Mouse (Mus musculus) limb, embryonic 12.5 days (tissue): ENCODE results near the gene Emilin2. TPM values are rescaled to one million over a fixed set of nuclear protein-coding genes. Genes with fewer than 3 reads are reported as not detected.

Experiments used
- ATAC-seq: fragments of 200-750 bp; cut with Nextera tagmentation; 2 replicates; pipeline ENCODE4 v1.8.0; 2017; ENCODE audit warnings: low read depth, moderate TSS enrichment; ENCODE audit not compliant: insufficient number of reproducible peaks, insufficient read depth, low FRiP score, low TSS enrichment
- H3K27ac ChIP-seq: fragments of 300-500 bp; sonication (generic); 2 replicates; pipeline ENCODE4 v1.5.1; 2016; ENCODE audit warnings: mild to moderate bottlenecking, moderate library complexity
- H3K27me3 ChIP-seq: fragments of 300-500 bp; sonication (generic); 2 replicates; pipeline ENCODE4 v1.6.1; 2016; ENCODE audit warnings: mild to moderate bottlenecking, moderate library complexity
- H3K36me3 ChIP-seq: fragments of 300-500 bp; sonication (generic); 2 replicates; pipeline ENCODE4 v1.6.1; 2016; ENCODE audit warnings: mild to moderate bottlenecking, moderate library complexity
- H3K4me1 ChIP-seq: fragments of 300-500 bp; sonication (generic); replicated peaks from 2 replicates; pipeline ENCODE4 v1.6.1; 2016
- H3K4me2 ChIP-seq: fragments of 300-500 bp; sonication (generic); 2 replicates; pipeline ENCODE4 v1.6.1; 2016; ENCODE audit warnings: mild to moderate bottlenecking, moderate library complexity
- H3K4me3 ChIP-seq: fragments of 300-500 bp; sonication (generic); replicated peaks from 2 replicates; pipeline ENCODE4 v1.5.1; 2016; ENCODE audit warnings: mild to moderate bottlenecking
- H3K9ac ChIP-seq: fragments of 300-500 bp; sonication (generic); replicated peaks from 2 replicates; pipeline ENCODE4 v1.6.1; 2016; ENCODE audit warnings: mild to moderate bottlenecking, moderate library complexity
- H3K9me3 ChIP-seq: fragments of 300-500 bp; sonication (generic); 2 replicates; pipeline ENCODE4 v1.6.1; 2016; ENCODE audit warnings: mild to moderate bottlenecking, moderate library complexity
- WGBS: fragments of 180-500 bp; shearing (Covaris S2); methylation state at CpG from one replicate; pipeline ENCODE4 v1.1.7; 2016; 5-methylcytosine and 5-hydroxymethylcytosine counted together
- polyA plus RNA-seq: library from polyadenylated mRNA; unstranded; fragments of >200 nt; fragmentation: Nextera tagmentation; extraction: Ambion mirVana; gene quantifications from 2 replicates; pipeline ENCODE4 v1.2.1, GENCODE M21; 2016

Gene Emilin2
- polyA plus RNA-seq, 1 experiment from 2014 or later = 22.9 TPM

DNA sequence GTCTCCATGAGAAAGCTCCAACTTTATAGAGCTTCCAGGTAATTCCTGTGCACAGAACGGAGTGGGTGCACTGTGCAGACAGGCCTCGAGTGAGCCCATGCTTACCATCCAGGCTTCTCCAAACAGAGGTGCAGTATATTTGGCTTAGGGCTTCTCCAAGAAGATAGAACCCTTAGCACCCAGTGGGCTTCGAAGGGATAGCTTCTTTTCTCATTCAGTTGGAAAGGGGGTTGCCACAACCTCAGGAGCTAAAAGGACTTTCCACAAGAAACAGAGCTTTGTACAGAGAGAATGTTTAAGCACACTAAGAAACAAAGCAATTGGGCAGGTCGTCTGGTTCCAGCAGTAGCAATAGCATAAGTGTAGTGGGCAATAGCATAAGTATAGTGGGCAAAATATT is 2.5 kb upstream of the Emilin2 start:
- 76% methylated on average over 4 of the region's 4 CpGs for WGBS
- no peak for ATAC-seq
- H3K27me3 ChIP-seq = peaks cover 17% of the 10 kb centered on the region
- no peaks in the 10 kb centered on the region for H3K9me3 ChIP-seq
- H3K4me3 ChIP-seq = no peak overlapping the region
- H3K27ac ChIP-seq = no peak overlapping the region
- no peak overlapping the region for H3K4me2 ChIP-seq
- H3K36me3 ChIP-seq = no peaks in the 10 kb centered on the region
- H3K9ac ChIP-seq = no peak overlapping the region
- H3K4me1 ChIP-seq = peaks cover 9% of the 10 kb centered on the region

DNA sequence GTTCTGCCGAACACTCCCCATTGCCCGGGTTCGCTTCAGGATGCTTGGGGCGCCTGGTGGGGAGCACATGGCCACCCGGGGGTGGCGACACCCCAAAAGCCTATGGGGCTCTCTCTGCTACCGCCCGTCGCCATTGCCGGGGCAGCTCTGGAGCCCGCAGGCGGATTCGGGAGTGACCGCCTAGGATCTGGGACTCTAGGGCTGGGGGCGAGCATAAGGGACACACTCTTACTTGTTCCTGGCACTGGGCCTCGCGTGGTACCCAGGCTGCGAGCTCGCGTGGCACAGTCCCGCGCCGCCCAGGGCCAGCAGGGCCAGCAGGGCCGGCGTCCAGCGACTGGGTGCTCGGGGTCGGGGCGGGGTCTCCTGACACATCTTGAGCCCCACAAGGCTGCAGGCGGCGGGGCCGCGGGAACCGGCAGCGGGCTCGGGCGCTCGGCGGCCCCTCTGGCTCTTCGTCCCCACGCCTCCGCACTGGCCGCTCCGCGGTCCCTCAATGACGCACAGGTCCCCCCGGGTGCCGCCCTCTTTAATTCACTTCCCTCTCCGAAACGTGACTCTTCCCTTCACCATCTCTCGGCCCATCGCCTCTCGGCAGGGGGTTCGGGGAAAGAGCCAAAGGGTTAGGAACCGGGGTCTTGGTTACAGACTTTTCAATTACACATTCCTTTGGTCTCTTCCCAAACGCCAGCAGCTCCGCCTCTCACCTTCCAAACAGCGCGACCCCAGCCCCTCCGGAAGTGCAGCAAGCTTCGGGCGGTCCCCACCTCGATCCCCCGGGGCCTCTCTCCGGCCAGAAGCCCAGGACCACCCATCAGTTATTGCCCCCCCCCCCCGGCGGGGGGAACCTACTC is 1.1 kb downstream of the Emilin2 start:
- Histone ChIP-seq H3K9me3 (no peaks in the 10 kb centered on the region), H3K4me1 (peaks cover 13% of the 10 kb centered on the region), H3K9ac (peak overlapping the region; percentile 78), H3K27ac (peak overlapping the region; percentile 73), H3K4me2 (peak overlapping the region; percentile 98), H3K27me3 (peaks cover 20% of the 10 kb centered on the region), H3K4me3 (peak overlapping the region; percentile 60), H3K36me3 (no peaks in the 10 kb centered on the region)
- ATAC-seq = peak; percentile 48; the same call in 1 of the 2 replicates
- WGBS = 1% methylated on average over 66 of the region's 67 CpGs

DNA sequence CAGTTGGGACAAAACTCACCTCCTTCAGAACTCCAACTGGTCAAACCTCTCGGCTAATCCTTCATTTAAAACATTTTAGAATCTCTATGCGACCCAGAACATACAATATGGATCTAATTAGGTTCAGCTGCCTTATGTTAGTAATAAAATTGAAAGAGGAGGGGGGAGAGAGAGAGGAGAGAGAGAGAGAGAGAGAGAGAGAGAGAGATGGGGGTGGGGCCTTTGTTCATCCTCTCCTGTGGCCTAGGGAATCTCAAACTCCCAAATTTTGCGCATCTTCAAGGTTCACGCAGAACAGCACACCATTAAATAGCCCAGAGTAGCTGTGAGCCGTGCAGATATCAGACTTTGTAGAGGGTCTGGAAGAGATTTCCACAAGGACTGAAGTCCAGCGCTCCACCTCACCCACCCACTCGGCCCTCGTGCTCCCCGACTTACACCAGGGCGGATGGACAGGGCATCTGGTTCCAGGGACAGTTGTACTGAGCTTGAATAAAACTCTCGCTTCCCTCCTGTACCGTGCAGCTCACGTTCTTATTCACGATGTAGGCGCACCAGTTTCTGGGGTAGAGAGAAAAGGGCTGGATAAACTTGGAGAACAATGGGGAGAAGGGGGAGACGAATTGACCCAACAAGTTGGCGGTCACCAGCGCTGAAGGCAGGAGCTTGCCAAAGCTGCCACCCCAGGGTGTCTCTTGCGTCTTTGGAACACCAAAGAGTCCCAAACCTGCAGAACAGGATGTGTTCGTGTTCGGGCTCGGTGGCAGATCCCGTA is 1.9 kb downstream of the Emilin2 start:
- Histone ChIP-seq H3K27ac (peak overlapping the region; percentile 73), H3K9ac (peak overlapping the region; percentile 78), H3K9me3 (no peaks in the 10 kb centered on the region), H3K4me2 (peak overlapping the region; percentile 98), H3K4me1 (peaks cover 13% of the 10 kb centered on the region), H3K36me3 (no peaks in the 10 kb centered on the region), H3K4me3 (peak overlapping the region; percentile 60), H3K27me3 (peaks cover 20% of the 10 kb centered on the region)
- WGBS = 2% methylated on average over 23 of the region's 23 CpGs
- ATAC-seq = peak; percentile 34; the same call in 1 of the 2 replicates

DNA sequence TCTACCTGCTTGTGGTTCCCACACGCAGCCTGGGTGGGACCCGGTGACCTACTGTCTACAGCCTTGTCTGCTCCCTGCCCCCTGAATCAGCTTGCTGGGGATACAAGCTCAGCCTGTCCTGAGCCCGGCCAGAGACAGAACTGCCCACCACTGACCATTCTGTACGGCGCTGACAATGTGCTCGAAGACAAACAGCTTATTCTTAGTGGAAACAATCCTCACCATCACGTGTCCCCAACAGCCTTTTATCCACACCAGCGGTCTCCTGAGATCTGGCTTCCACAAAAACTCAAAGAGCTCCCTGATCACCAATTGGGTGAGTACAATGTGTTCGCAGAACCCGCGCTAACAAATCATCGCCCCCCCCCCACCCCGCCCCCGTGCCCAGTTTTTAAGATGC is 2.6 kb downstream of the Emilin2 start:
- Histone ChIP-seq H3K4me3 (peak overlapping the region; percentile 60), H3K9ac (no peak overlapping the region), H3K27me3 (peaks cover 20% of the 10 kb centered on the region), H3K36me3 (no peaks in the 10 kb centered on the region), H3K4me2 (peak overlapping the region; percentile 98), H3K4me1 (peaks cover 13% of the 10 kb centered on the region), H3K9me3 (no peaks in the 10 kb centered on the region), H3K27ac (peak overlapping the region; percentile 59; the same call in 1 of the 2 replicates)
- ATAC-seq = no peak
- 23% methylated on average over 14 of the region's 14 CpGs for WGBS

DNA sequence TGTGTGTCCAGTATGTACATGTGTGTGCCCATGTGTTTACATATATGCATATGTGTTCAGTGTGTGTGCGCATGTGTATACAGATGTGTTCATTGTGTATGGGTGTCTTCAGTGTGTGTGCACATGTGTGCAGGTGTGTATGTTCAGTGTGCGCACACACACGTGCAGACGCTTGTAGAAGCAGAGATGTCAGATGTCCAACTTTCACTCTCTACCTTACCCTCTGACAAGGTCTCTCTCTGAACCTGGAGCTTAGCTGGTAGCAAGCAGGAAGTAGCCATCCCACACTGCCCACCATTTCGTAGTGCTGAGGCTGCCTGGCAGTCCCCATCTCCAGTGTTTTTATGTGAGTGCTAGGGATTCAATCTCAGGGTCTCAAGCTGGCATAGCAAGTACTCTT is 3.5 kb downstream of the Emilin2 start:
- Histone ChIP-seq H3K27ac (no peak overlapping the region), H3K27me3 (peaks cover 20% of the 10 kb centered on the region), H3K4me3 (no peak overlapping the region), H3K36me3 (no peaks in the 10 kb centered on the region), H3K9me3 (no peaks in the 10 kb centered on the region), H3K4me1 (peaks cover 13% of the 10 kb centered on the region), H3K9ac (no peak overlapping the region), H3K4me2 (no peak overlapping the region)
- no peak for ATAC-seq
- 89% methylated on average over 5 of the region's 5 CpGs for WGBS

DNA sequence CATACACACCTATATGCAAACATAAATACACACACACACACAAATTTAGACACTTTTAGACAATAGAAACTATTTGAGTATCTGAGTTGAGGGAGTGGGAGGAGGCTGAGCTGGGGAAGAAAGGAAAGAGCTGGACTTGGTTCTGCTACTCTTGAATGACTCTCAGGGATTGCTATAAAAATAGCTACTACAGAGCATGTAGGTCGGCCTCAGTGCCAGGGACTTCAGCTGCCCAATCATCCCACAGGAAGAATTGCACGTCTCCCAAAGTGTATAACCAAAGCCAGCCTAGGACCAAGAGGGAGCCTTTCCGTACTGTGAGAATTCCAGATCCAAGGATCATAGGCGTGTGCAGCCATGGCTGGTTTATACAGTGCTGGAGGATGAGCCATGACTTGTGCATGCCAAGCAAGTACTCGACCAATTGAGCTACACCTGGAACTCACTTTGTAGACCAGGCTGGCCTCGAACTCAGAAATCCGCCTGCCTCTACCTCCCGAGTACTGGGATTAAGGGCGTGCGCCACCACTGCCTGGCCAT is 4.5 kb downstream of the Emilin2 start:
- Histone ChIP-seq H3K4me2 (no peak overlapping the region), H3K4me3 (no peak overlapping the region), H3K36me3 (peaks cover 8% of the 10 kb centered on the region; the same call in 1 of the 2 replicates), H3K27me3 (peaks cover 20% of the 10 kb centered on the region), H3K9me3 (no peaks in the 10 kb centered on the region), H3K27ac (no peak overlapping the region), H3K9ac (no peak overlapping the region), H3K4me1 (peaks cover 13% of the 10 kb centered on the region)
- WGBS = 87% methylated on average over 10 of the region's 10 CpGs
- ATAC-seq = no peak

DNA sequence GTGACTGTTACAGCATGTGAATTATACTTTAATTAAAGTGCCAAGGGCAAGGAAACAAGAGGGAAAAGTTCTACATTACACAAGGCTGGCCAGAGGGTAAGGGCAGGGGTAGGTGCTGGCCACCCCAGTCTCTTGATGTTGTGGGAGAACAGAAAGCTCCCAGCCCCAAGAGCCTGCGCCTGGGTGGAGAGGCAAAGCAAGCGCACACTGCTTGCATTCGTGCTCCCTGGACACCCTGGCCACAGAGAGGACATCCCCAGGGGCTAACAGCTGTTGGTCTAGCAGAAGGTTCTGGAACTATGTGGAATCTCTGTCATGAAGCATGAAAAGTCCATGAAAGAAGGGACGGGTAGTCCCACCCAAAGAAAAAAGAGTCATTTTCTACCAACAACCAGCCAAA is 5.1 kb downstream of the Emilin2 start:
- Histone ChIP-seq H3K4me2 (no peak overlapping the region), H3K27me3 (peaks cover 16% of the 10 kb centered on the region), H3K9ac (no peak overlapping the region), H3K9me3 (no peaks in the 10 kb centered on the region), H3K4me1 (peaks cover 13% of the 10 kb centered on the region), H3K36me3 (peaks cover 14% of the 10 kb centered on the region; the same call in 1 of the 2 replicates), H3K4me3 (no peak overlapping the region), H3K27ac (no peak overlapping the region)
- no peak for ATAC-seq
- 81% methylated on average over 4 of the region's 4 CpGs for WGBS

DNA sequence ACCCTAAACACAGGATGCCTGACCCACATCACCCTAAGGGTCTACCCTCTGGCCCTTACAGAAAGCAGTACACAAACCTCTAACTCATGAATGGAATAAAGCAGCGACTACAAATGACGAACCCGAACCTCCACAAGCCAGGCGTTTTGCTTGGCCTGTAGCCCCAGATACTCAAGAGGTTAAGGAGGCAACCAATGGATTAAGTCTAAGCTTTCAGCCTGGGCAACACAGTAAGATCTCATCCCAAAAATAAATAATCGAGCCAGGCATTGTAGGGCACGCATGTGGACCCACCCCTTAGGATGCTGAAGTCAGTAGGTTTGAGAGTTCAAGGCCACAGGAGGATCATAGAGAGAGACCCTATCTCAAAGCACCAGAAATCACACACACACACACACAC is 5.7 kb downstream of the Emilin2 start:
- Histone ChIP-seq H3K4me1 (peaks cover 13% of the 10 kb centered on the region), H3K27me3 (peaks cover 10% of the 10 kb centered on the region; the same call in 1 of the 2 replicates), H3K4me2 (no peak overlapping the region), H3K4me3 (no peak overlapping the region), H3K27ac (no peak overlapping the region), H3K36me3 (peaks cover 17% of the 10 kb centered on the region; the same call in 1 of the 2 replicates), H3K9ac (no peak overlapping the region), H3K9me3 (no peaks in the 10 kb centered on the region)
- WGBS = 92% methylated on average over 6 of the region's 6 CpGs
- no peak for ATAC-seq

DNA sequence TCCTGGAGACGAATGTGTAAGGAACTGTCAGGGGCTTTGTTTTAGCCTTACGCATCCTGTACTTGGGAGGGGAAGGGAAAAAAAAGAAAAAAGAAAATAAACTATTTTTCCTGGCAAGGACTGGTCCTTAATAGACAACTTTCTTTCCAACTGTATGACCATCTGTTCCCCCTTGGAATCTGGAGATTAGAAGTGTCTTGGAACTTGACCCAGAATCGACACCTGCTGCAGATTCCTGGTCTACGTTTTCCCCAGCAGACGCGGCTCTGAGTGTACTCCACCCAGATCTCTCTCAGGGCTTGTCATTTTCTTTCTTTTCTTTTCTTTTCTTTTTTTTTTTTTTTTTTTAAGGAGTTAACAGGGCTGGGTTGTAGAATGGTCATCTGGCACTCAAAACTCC is 8.3 kb downstream of the Emilin2 start:
- Histone ChIP-seq H3K4me3 (no peak overlapping the region), H3K27ac (no peak overlapping the region), H3K9ac (no peak overlapping the region), H3K9me3 (no peaks in the 10 kb centered on the region), H3K4me1 (no peaks in the 10 kb centered on the region), H3K4me2 (no peak overlapping the region), H3K36me3 (peaks cover 25% of the 10 kb centered on the region; the same call in 1 of the 2 replicates), H3K27me3 (no peaks in the 10 kb centered on the region)
- no peak for ATAC-seq
- 75% methylated on average over 6 of the region's 6 CpGs for WGBS

DNA sequence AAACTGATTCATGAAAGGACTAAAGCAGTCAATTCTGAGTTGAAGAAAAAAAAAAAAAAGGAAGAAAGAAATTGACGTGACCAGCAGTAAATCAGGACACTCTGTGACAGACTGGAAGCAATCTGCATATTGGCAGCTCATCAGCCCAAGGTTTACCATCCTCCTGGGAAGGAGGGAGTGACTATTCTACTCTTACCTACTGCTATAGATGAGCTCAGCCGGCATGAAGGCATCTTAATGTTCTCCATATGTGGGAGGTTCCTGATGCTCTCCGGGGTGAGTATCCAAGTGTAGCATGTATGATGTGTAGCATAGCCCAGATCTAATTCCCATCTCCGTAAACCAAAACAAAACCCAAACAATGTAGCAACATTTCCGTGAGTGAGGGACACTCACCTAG is 10.4 kb downstream of the Emilin2 start:
- H3K27ac ChIP-seq = no peak overlapping the region
- no peak overlapping the region for H3K9ac ChIP-seq
- no peaks in the 10 kb centered on the region for H3K4me1 ChIP-seq
- 65% methylated on average over 5 of the region's 5 CpGs for WGBS
- H3K27me3 ChIP-seq = no peaks in the 10 kb centered on the region
- no peaks in the 10 kb centered on the region for H3K9me3 ChIP-seq
- peaks cover 25% of the 10 kb centered on the region; the same call in 1 of the 2 replicates for H3K36me3 ChIP-seq
- H3K4me2 ChIP-seq = no peak overlapping the region
- no peak overlapping the region for H3K4me3 ChIP-seq
- ATAC-seq = no peak; the same call in 1 of the 2 replicates

DNA sequence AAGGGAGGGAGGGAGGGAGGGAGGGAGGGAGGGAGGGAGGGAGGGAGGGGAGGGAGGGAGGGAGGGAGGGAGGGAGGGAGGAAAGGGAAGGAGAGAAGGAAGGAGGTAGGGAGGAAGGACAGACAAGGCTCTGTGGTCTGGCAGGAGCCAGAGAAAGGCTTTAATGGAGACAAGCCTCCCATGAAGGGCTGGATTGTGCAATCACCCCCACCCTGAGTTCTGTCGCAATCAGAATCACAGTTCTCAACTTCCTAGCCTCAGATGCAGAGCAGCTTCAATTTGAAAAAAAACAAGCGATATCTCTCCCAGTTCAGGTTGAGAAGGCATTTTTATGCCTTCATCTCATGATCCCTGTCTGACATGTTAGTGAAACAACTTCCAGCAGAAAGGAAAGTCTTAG is 11.4 kb downstream of the Emilin2 start:
- Histone ChIP-seq H3K9me3 (no peaks in the 10 kb centered on the region), H3K36me3 (peaks cover 25% of the 10 kb centered on the region; the same call in 1 of the 2 replicates), H3K27ac (no peak overlapping the region), H3K4me1 (no peaks in the 10 kb centered on the region), H3K4me2 (no peak overlapping the region), H3K27me3 (no peaks in the 10 kb centered on the region), H3K4me3 (no peak overlapping the region), H3K9ac (no peak overlapping the region)
- 89% methylated on average over 2 of the region's 2 CpGs for WGBS
- no peak for ATAC-seq
